Mouse (Mus musculus) ES-Bruce4 (cell line): ENCODE measurements at regions not wholly inside any gene's neighbourhood (a gene's known extent, or its start where the extent isn't known, plus 50 kb on each side); places are given as distances from the start of the nearest gene placed in this dataset.

Experiments
- H3K27ac ChIP-seq: 2 replicates; pipeline ENCODE4 v1.5.1; 2012; ENCODE audit warnings: low read length, inconsistent platforms; ENCODE audit not compliant: insufficient read depth
- H3K27me3 ChIP-seq: 2 replicates; pipeline ENCODE4 v1.6.1; 2012; ENCODE audit warnings: mild to moderate bottlenecking, low read length, inconsistent platforms; ENCODE audit not compliant: control insufficient read depth, poor library complexity, insufficient read depth, severe bottlenecking
- H3K36me3 ChIP-seq: 2 replicates; pipeline ENCODE4 v1.6.1; 2012; ENCODE audit warnings: inconsistent platforms, mild to moderate bottlenecking, low read length, moderate library complexity; ENCODE audit not compliant: control insufficient read depth, poor library complexity, insufficient read depth, severe bottlenecking
- H3K4me1 ChIP-seq: one replicate; pipeline ENCODE4 v1.8.1; 2011; ENCODE audit warnings: low read length; ENCODE audit not compliant: control insufficient read depth, insufficient read depth
- H3K4me3 ChIP-seq: 2 replicates; pipeline ENCODE4 v1.5.1; 2011; ENCODE audit warnings: low read depth, mild to moderate bottlenecking, low read length
- H3K9ac ChIP-seq: 2 replicates; pipeline ENCODE4 v1.6.1; 2012; ENCODE audit warnings: low read depth, mild to moderate bottlenecking, inconsistent platforms; ENCODE audit not compliant: poor library complexity, severe bottlenecking
- H3K9me3 ChIP-seq: replicated peaks from 2 replicates; pipeline ENCODE4 v1.6.1; 2012; ENCODE audit warnings: mild to moderate bottlenecking, low read length, inconsistent platforms; ENCODE audit not compliant: control insufficient read depth, poor library complexity, insufficient read depth, severe bottlenecking
- CTCF ChIP-seq: IDR thresholded peaks from one replicate; pipeline ENCODE4 v1.8.1; 2011; ENCODE audit warnings: low read depth, low read length
- EP300 ChIP-seq: IDR thresholded peaks from 2 replicates; pipeline ENCODE4 v1.6.1; 2011; ENCODE audit warnings: low read depth, low read length; ENCODE audit not compliant: insufficient read depth
- POLR2A ChIP-seq: IDR thresholded peaks from one replicate; pipeline ENCODE4 v1.8.1; 2011; ENCODE audit warnings: low read length; ENCODE audit not compliant: insufficient read depth

- Histone ChIP-seq H3K27ac (no peak overlapping the region), H3K4me3 (no peak overlapping the region), H3K4me1 (no peaks in the 10 kb centered on the region), H3K9me3 (no peaks in the 10 kb centered on the region), H3K9ac (no peak overlapping the region), H3K27me3 (no peaks in the 10 kb centered on the region), H3K36me3 (no peaks in the 10 kb centered on the region)
- no peak for TF ChIP-seq CTCF
- TF ChIP-seq POLR2A = no peak
- no peak for TF ChIP-seq EP300
Observed at GRCm38 (mm10) chr17:51899376-51899775, 66.3 kb upstream of the Satb1 start.

- no peak overlapping the region for H3K27ac ChIP-seq
- TF ChIP-seq EP300 = no peak
- TF ChIP-seq CTCF = no peak
- no peak for TF ChIP-seq POLR2A
Observed at GRCm38 (mm10) chr17:51896160-51896559, 63.1 kb upstream of the Satb1 start.

GRCm38 (mm10) chr17:51894278-51894677 lies 61.2 kb upstream of the Satb1 start:
- no peak overlapping the region for H3K9ac ChIP-seq

More at GRCm38 (mm10) chr17:51896160-51896559, 63.1 kb upstream of the Satb1 start:
- Histone ChIP-seq H3K36me3 (no peaks in the 10 kb centered on the region), H3K27me3 (no peaks in the 10 kb centered on the region), H3K9me3 (no peaks in the 10 kb centered on the region), H3K4me3 (no peak overlapping the region), H3K4me1 (no peaks in the 10 kb centered on the region), H3K9ac (no peak overlapping the region)

DNA sequence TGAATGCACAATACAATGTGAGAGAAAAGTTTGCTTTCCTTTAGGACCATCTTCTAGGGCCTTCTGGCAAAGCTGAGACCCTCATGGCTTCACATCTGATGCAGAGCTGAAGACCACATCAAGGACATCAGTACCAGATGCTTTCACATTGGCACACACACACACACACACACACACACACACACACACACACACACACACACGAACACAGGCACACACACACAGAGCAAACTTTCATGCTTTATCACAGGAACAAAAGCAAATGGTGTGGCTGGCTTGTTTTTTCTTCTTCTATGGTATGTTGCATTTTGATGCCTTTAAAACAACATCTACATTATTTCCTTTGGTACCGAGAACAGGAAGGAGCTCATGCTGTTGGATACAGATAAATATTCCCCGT lies 59.8 kb upstream of the Satb1 start:
- H3K9me3 ChIP-seq = no peaks in the 10 kb centered on the region
- H3K4me3 ChIP-seq = no peak overlapping the region
- TF ChIP-seq POLR2A (no peak), EP300 (no peak), CTCF (no peak)
- H3K9ac ChIP-seq = no peak overlapping the region
- H3K4me1 ChIP-seq = no peaks in the 10 kb centered on the region
- H3K36me3 ChIP-seq = no peaks in the 10 kb centered on the region
- H3K27me3 ChIP-seq = no peaks in the 10 kb centered on the region
- no peak overlapping the region for H3K27ac ChIP-seq

More at GRCm38 (mm10) chr17:51894278-51894677, 61.2 kb upstream of the Satb1 start:
- H3K27me3 ChIP-seq = no peaks in the 10 kb centered on the region
- no peak overlapping the region for H3K4me3 ChIP-seq
- H3K9me3 ChIP-seq = no peaks in the 10 kb centered on the region
- no peak overlapping the region for H3K27ac ChIP-seq
- H3K36me3 ChIP-seq = no peaks in the 10 kb centered on the region
- no peak for TF ChIP-seq POLR2A
- TF ChIP-seq CTCF = no peak
- TF ChIP-seq EP300 = no peak
- H3K4me1 ChIP-seq = no peaks in the 10 kb centered on the region

DNA sequence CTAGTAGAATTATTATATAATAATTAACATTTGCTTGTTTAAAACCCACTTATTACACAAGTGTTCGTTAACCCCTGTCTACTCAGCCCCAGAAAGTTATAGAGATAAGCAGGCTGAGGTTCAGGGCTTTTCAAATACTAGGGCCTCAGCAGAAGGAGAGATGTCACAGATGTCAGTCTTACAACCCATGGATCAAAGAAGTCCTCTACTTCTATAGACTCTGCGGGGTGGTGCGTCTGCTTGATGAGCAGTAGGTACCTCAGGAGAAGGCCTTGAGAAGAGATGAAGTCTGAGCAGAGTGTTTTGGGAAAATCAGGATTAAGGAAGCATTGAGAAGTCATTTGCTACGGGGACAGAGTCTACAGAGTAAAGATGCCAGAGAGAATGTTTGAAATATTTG lies 59.1 kb upstream of the Satb1 start:
- Histone ChIP-seq H3K36me3 (no peaks in the 10 kb centered on the region), H3K27ac (no peak overlapping the region), H3K4me1 (no peaks in the 10 kb centered on the region), H3K9me3 (no peaks in the 10 kb centered on the region), H3K4me3 (no peak overlapping the region), H3K27me3 (no peaks in the 10 kb centered on the region), H3K9ac (no peak overlapping the region)
- TF ChIP-seq EP300 (no peak), CTCF (no peak), POLR2A (no peak)
